Mouse (Mus musculus) mouse trophoblast stem cell (cell line): Measurements from ENCODE around the gene Taf4.

ENCODE experiments used
- in situ Hi-C, 2 experiments: fragments of 300-500 bp; cut with MseI, MboI; formaldehyde crosslinking; loops; 2 replicates in 1 of 2; 3 replicates in 1 of 2; pipeline ENCODE4 v1.15.1; 2025

Taf4 gene

GRCm38 (mm10) chr2:179862676-179863075 is 113.8 kb downstream of the Taf4 start:
- in situ Hi-C loops, result no loop called here
